Mouse (Mus musculus): ENCODE data around the gene Tmem120a.

The Tmem120a gene

GRCm38 (mm10) chr5:135731322-135731721, 12.9 kb downstream of the Tmem120a start:
- no peak for DNase-seq (ENCODE audit: low read depth)

GRCm38 (mm10) chr5:135730916-135731315, 13.3 kb downstream of the Tmem120a start:
- no peak for DNase-seq (ENCODE audit: low read depth)

GRCm38 (mm10) chr5:135730278-135730677, 14.0 kb downstream of the Tmem120a start:
- DNase-seq (ENCODE audit: low read depth), result no peak

- no peak for DNase-seq (ENCODE audit: low read depth)
Observed at GRCm38 (mm10) chr5:135729351-135729750, 14.9 kb downstream of the Tmem120a start.

GRCm38 (mm10) chr5:135728361-135728760, 15.9 kb downstream of the Tmem120a start:
- DNase-seq (ENCODE audit: low read depth), result no peak

GRCm38 (mm10) chr5:135727871-135728270, 16.4 kb downstream of the Tmem120a start:
- no peak for DNase-seq (ENCODE audit: low read depth)

GRCm38 (mm10) chr5:135726641-135727346, 17.5 kb downstream of the Tmem120a start:
- no peak for DNase-seq (ENCODE audit: low read depth)

GRCm38 (mm10) chr5:135725991-135726390, 18.3 kb downstream of the Tmem120a start:
- no peak for DNase-seq (ENCODE audit: low read depth)

- DNase-seq (ENCODE audit: low read depth), result no peak
Observed at GRCm38 (mm10) chr5:135725391-135725841, 18.8 kb downstream of the Tmem120a start.

- DNase-seq (ENCODE audit: low read depth), result no peak
Observed at GRCm38 (mm10) chr5:135724536-135725322, 19.5 kb downstream of the Tmem120a start.

- no peak for DNase-seq (ENCODE audit: low read depth)
Observed at GRCm38 (mm10) chr5:135723165-135723751, 21.0 kb downstream of the Tmem120a start.

- no peak for DNase-seq (ENCODE audit: low read depth)
Observed at GRCm38 (mm10) chr5:135722121-135722520, 22.1 kb downstream of the Tmem120a start.

- DNase-seq (ENCODE audit: low read depth), result no peak
Observed at GRCm38 (mm10) chr5:135721076-135721475, 23.2 kb downstream of the Tmem120a start.

GRCm38 (mm10) chr5:135720121-135720520, 24.1 kb downstream of the Tmem120a start:
- DNase-seq (ENCODE audit: low read depth), result no peak

GRCm38 (mm10) chr5:135719586-135720120, 24.6 kb downstream of the Tmem120a start:
- no peak for DNase-seq (ENCODE audit: low read depth)

GRCm38 (mm10) chr5:135715624-135716023, 28.6 kb downstream of the Tmem120a start:
- DNase-seq (ENCODE audit: low read depth), result no peak

- DNase-seq (ENCODE audit: low read depth), result peak; percentile 84
Observed at GRCm38 (mm10) chr5:135713441-135714218, 30.6 kb downstream of the Tmem120a start.

- no peak for DNase-seq (ENCODE audit: low read depth)
Observed at GRCm38 (mm10) chr5:135712803-135713202, 31.4 kb downstream of the Tmem120a start.

GRCm38 (mm10) chr5:135711582-135712355, 32.5 kb downstream of the Tmem120a start:
- DNase-seq (ENCODE audit: low read depth), result no peak

GRCm38 (mm10) chr5:135710599-135711214, 33.5 kb downstream of the Tmem120a start:
- DNase-seq (ENCODE audit: low read depth), result no peak

GRCm38 (mm10) chr5:135709716-135710115, 34.5 kb downstream of the Tmem120a start:
- DNase-seq (ENCODE audit: low read depth), result no peak
